Mouse (Mus musculus) adrenal gland, postnatal 4 days (tissue): Measurements from ENCODE around the gene Rgs11. TPM values are rescaled to one million over a fixed set of nuclear protein-coding genes. Genes with fewer than 3 reads are reported as not detected.
A peak's percentile ranks its signal among the peaks of the same experiment; 100 is the strongest.

ENCODE experiments used
- DNase-seq, 2 experiments: peaks; one replicate each; pipeline ENCODE4 v3.0.0; 2021 to 2022; ENCODE audit warnings: low spot score in 2 of 2, mixed read lengths in 2 of 2
- total RNA-seq, 2 experiments: library from RNA; stranded (reverse); gene quantifications; 2 replicates each; pipeline ENCODE4 v1.2.3; 2021

Rgs11 gene
- total RNA-seq, 2 experiments from 2014 or later: 40.7 to 47.8 TPM

DNA sequence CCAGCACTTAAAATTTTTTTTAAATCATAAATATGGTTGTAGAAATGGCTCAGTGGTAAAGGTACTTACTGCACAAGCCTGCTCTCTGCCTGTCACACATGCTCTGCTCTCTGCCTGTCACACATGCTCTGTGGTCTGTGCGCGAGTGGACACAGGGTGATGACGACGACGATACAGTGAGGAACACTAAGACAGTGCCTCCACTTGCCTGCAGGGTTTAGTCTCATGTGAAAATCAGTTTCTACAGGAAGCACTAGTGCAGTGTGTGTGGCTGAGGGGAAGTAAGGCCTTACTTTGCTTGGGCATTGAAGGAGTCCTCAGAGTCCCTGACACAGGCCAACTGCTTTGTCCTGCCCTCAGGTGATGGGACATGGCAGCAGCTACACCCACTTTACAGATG is 27.0 kb downstream of the Rgs11 start:
- DNase-seq: no peak

- DNase-seq: no peak
Observed at GRCm38 (mm10) chr17:26231156-26231555, 28.4 kb downstream of the Rgs11 start.

GRCm38 (mm10) chr17:26232863-26233262 is 30.1 kb downstream of the Rgs11 start:
- DNase-seq: no peak

- no peak for DNase-seq
Observed at GRCm38 (mm10) chr17:26234386-26234785, 31.6 kb downstream of the Rgs11 start.

- no peak for DNase-seq
Observed at GRCm38 (mm10) chr17:26235077-26235815, 32.5 kb downstream of the Rgs11 start.

DNA sequence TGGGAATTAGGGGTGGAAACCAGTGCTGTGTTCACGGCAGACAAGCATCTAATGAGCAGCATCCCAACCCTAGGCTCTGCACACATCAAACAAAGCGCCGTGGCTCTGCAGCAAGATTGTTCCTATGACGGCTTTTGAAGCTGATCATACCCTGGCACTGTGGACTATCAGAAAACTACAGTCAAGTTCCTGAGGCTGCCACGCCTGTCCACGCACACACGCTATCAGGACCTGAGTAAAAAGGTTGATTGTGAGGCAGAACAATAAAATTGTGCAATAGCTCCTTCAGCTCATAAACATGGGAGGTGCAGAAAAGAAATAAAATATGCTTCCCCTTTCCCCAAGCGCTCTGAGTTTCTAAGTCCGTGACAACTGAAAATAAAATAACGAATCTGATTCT is 34.9 kb downstream of the Rgs11 start:
- no peak for DNase-seq

- no peak for DNase-seq
Observed at GRCm38 (mm10) chr17:26239551-26239950, 36.8 kb downstream of the Rgs11 start.

DNA sequence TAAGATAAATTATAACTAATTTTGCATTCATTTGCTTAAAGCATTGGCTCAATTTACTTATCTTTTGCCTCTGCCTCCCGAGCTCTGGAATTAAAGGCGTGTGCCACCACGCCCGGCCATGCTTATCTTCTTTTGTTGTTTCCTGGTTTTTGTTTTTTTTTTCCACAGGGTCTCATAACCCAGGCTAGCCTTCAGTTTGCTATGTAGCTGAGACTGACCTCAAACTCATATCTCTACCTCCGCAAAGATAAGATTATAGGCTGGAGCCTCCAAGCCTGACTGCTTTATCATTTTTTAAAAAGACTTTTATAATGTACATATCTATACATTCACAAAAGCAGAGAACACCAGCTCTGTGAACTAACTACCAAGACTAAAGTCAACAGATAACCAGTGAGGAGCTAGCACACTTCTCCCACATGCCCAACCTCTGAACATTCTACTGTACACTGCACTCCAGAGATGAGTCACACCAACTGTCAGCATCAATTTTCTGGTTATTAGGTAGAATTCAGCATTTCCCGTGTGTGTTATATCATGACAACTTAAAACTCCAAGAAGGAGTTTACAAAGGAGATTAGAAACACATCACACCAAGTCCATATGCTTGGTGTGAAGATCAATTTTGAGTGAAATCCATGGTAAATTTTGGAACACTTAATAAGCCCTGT is 37.5 kb downstream of the Rgs11 start:
- DNase-seq: no peak

- no peak for DNase-seq
Observed at GRCm38 (mm10) chr17:26240990-26241389, 38.2 kb downstream of the Rgs11 start.

DNA sequence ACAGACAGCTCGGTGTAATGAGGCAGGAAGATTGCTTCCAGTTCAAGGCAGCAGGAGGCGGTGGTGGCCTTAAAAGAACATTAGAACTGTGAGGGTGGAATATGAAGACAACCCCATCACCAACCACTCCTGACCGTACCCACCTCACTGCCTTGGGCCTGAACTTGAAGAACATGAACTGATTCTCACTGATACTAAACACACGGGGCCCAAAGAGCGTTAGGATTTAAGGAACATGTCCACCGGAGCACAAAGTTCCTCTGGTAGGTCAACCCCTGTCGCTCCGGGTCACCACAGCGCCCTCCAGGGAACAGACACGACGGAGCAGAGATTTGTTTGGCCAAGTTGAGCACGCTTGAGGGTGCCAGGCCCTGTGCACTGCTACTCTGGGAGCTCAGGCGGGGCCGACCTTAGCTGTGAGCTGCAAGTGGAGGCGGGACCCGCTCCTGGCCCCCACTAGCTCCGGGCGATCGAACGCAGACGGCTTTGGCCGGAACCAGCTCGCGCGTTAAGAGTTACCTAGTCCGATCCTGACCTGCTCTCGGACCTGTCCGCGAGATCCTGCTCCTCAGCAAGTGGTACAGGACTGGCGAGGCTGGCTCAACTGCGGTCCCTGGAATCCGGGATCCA is 40.8 kb downstream of the Rgs11 start:
- peak; percentile 38 to 62 for DNase-seq

DNA sequence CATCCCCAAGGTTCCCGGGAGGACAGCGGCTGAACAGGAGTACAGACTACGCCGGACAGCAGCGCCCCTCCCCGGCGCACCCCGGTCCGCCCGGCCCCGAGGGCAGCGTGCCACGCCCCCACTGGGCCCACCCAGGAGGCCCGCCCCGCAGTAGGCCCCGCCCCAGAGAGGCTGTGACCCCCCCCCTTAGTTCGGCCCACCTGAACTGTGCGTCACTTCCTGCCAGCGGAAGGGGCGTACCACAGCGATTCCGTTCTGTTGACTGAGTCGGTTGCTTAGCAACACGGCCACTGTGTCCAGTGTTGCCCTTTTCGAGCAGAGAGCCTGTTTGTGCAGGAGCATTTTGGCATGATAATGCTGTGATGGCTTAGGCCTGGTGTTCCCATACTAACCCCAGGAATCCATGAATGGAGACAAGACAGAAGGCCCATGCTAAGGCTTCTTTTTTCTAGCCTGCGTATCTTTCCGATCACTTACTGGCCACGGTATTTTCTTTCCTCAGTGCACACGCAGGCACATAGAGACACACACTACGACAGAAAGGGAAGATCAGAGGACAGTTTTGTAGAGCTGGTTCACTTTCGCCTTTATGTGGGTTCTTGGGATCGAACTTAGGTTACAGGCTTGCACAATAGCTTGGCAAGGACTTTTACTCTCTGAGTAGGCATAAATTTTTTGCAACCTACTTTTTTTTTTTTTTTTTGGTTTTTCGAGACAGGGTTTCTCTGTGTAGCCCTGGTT is 41.5 kb downstream of the Rgs11 start, which contains the start of gene Fam234a:
Gene Fam234a, minus strand, starts transcription at position 142 of the 741 bp plus-strand sequence.
- peak; percentile 86 to 90 for DNase-seq

- no peak for DNase-seq
Observed at GRCm38 (mm10) chr17:26251886-26252538, 49.3 kb downstream of the Rgs11 start.

- DNase-seq: peak; percentile 83 to 89
Observed at GRCm38 (mm10) chr17:26252539-26253251, 49.9 kb downstream of the Rgs11 start, which contains the start of gene Luc7l. Gene Luc7l, plus strand, starts transcription at chr17:26252896.

- DNase-seq: no peak
Observed at GRCm38 (mm10) chr17:26253399-26253798, 50.6 kb downstream of the Rgs11 start.

- no peak for DNase-seq
Observed at GRCm38 (mm10) chr17:26255313-26255712, 52.6 kb downstream of the Rgs11 start.

Other genes starting within 250 kb of the Rgs11 start
- gene Capn15, start 217.2 kb upstream of the Rgs11 start, total RNA-seq: 10 to 100 TPM; 24.0 to 24.2 TPM
- gene Rab11fip3, start 133.4 kb upstream of the Rgs11 start, total RNA-seq: 10 to 100 TPM; 17.8 to 28.5 TPM
- gene Decr2, start 112.6 kb upstream of the Rgs11 start, total RNA-seq: 10 to 100 TPM; 22.7 to 33.3 TPM
- gene Nme4, start 107.3 kb upstream of the Rgs11 start, total RNA-seq: 10 to 100 TPM; 13.4 to 14.7 TPM
- 10 to 100 TPM in 1 of 2 experiments, 1 to 10 TPM in 1; 7.4 to 12.2 TPM for gene Tmem8, start 89.7 kb upstream of the Rgs11 start, total RNA-seq
- gene Mrpl28, start 79.5 kb upstream of the Rgs11 start, total RNA-seq: 10 to 100 TPM; 78.4 to 91.8 TPM
- gene Axin1, start 64.3 kb upstream of the Rgs11 start, total RNA-seq: 10 to 100 TPM; 51.7 to 57.2 TPM
- 10 to 100 TPM in 1 of 2 experiments, 1 to 10 TPM in 1; 2.5 to 43.9 TPM for gene Pdia2, start 3.9 kb upstream of the Rgs11 start, total RNA-seq
- 10 to 100 TPM; 14.8 to 31.9 TPM for gene Arhgdig, start 4.8 kb downstream of the Rgs11 start, total RNA-seq
- gene Fam234a, start 41.3 kb downstream of the Rgs11 start, total RNA-seq: 10 to 100 TPM; 90.2 to 99.6 TPM
- 10 to 100 TPM; 80.8 to 85.2 TPM for gene Luc7l, start 49.9 kb downstream of the Rgs11 start, total RNA-seq
- 10 to 100 TPM; 55.6 to 57.4 TPM for gene Neurl1b, start 211.9 kb downstream of the Rgs11 start, total RNA-seq